Mouse (Mus musculus) brain, embryonic 14.5 days (tissue): ENCODE measurements at regions not wholly inside any gene's neighbourhood (a gene's known extent, or its start where the extent isn't known, plus 50 kb on each side); places are given as distances from the start of the nearest gene placed in this dataset.

Experiments
- CTCF ChIP-seq: fragments of 200-500 bp; IDR thresholded peaks from 2 replicates; pipeline ENCODE4 v1.5.1; 2012; ENCODE audit warnings: inconsistent platforms, mild to moderate bottlenecking, moderate library complexity, borderline replicate concordance; ENCODE audit not compliant: insufficient read depth, insufficient read length; ENCODE audit errors: extremely low read depth
- POLR2A ChIP-seq: fragments of 200-500 bp; IDR thresholded peaks from 2 replicates; pipeline ENCODE4 v1.6.1; 2012; ENCODE audit warnings: mild to moderate bottlenecking, inconsistent platforms, borderline replicate concordance; ENCODE audit not compliant: poor library complexity, insufficient read depth, insufficient read length, severe bottlenecking; ENCODE audit errors: extremely low read depth

GRCm38 (mm10) chr6:37711766-37712165 is 158.8 kb upstream of the Trim24 start:
- TF ChIP-seq POLR2A (no peak), CTCF (no peak)
